Mouse (Mus musculus) ES-E14 (cell line): ENCODE measurements around the gene Slc16a10.

ENCODE experiments used
- CHD2 ChIP-seq: IDR thresholded peaks from 2 replicates; pipeline ENCODE4 v1.6.1; 2014; ENCODE audit warnings: mild to moderate bottlenecking, low read depth, low read length, inconsistent platforms
- HCFC1 ChIP-seq: IDR thresholded peaks from 2 replicates; pipeline ENCODE4 v1.6.1; 2012; ENCODE audit warnings: low read length, inconsistent platforms, borderline replicate concordance; ENCODE audit not compliant: insufficient read depth
- MAFK ChIP-seq: IDR thresholded peaks from 2 replicates; pipeline ENCODE4 v1.6.1; 2014; ENCODE audit warnings: mild to moderate bottlenecking, low read depth, low read length, inconsistent platforms; ENCODE audit not compliant: insufficient read depth
- ZC3H11A ChIP-seq: IDR thresholded peaks from 2 replicates; pipeline ENCODE4 v1.6.1; 2012; ENCODE audit warnings: low read depth, mild to moderate bottlenecking, inconsistent platforms, low read length, borderline replicate concordance
- ZNF384 ChIP-seq: IDR thresholded peaks from 2 replicates; pipeline ENCODE4 v1.6.1; 2012; ENCODE audit warnings: low read depth, low read length, inconsistent platforms

DNA sequence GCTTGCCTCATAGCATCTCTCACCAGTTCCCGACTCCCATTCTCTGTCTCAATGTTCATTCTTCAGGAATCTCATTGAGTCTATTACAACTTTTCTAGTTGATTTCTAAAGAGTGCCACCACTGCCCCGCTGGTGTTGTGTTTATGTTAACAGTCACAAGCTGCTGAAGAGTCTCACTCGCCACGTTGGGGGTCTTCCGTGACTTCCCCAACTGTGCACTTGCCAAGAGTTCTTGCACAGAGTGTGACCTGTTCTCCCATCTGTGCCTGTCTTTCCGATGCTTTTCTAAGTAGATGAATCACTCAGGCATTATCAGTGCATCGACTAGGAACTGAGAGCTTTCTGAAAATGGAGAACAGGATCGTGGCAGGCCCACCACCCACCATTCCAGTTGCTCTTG is 114.0 kb downstream of the Slc16a10 start:
- no peak for TF ChIP-seq HCFC1
- no peak for TF ChIP-seq CHD2
- TF ChIP-seq MAFK: no peak
- TF ChIP-seq ZC3H11A: no peak
- no peak for TF ChIP-seq ZNF384
